Mouse (Mus musculus) urinary bladder, postnatal 25 days (tissue): Measurements from ENCODE around the gene Rap1gap2.
A peak's percentile ranks its signal among the peaks of the same experiment; 100 is the strongest.

Source experiments
- DNase-seq: peaks from one replicate; pipeline ENCODE4 v3.0.0; 2022; ENCODE audit warnings: low spot score

The Rap1gap2 gene

GRCm38 (mm10) chr11:74574768-74575434, 35.8 kb downstream of the Rap1gap2 start:
- no peak for DNase-seq

GRCm38 (mm10) chr11:74572459-74573061, 38.2 kb downstream of the Rap1gap2 start:
- no peak for DNase-seq

- no peak for DNase-seq
These were observed 41.0 kb downstream of the Rap1gap2 start for GRCm38 (mm10) chr11:74569735-74570134.

GRCm38 (mm10) chr11:74568463-74568862, 42.3 kb downstream of the Rap1gap2 start:
- DNase-seq = no peak

- no peak for DNase-seq
These were observed 42.7 kb downstream of the Rap1gap2 start for GRCm38 (mm10) chr11:74568004-74568403.

- no peak for DNase-seq
These were observed 44.3 kb downstream of the Rap1gap2 start for GRCm38 (mm10) chr11:74566326-74566874.

- no peak for DNase-seq
These were observed 49.3 kb downstream of the Rap1gap2 start for GRCm38 (mm10) chr11:74561392-74561791.

GRCm38 (mm10) chr11:74560600-74561227, 50.0 kb downstream of the Rap1gap2 start:
- DNase-seq = no peak

GRCm38 (mm10) chr11:74559793-74560433, 50.8 kb downstream of the Rap1gap2 start:
- DNase-seq = no peak

GRCm38 (mm10) chr11:74558933-74559332, 51.8 kb downstream of the Rap1gap2 start:
- no peak for DNase-seq

GRCm38 (mm10) chr11:74557456-74558230, 53.1 kb downstream of the Rap1gap2 start:
- DNase-seq = no peak

GRCm38 (mm10) chr11:74555716-74556374, 54.9 kb downstream of the Rap1gap2 start:
- peak; percentile 12 for DNase-seq

- DNase-seq = no peak
These were observed 55.9 kb downstream of the Rap1gap2 start for GRCm38 (mm10) chr11:74554683-74555341.

GRCm38 (mm10) chr11:74551568-74551967, 59.1 kb downstream of the Rap1gap2 start:
- DNase-seq = no peak

GRCm38 (mm10) chr11:74550615-74551102, 60.1 kb downstream of the Rap1gap2 start:
- no peak for DNase-seq

GRCm38 (mm10) chr11:74548781-74549382, 61.8 kb downstream of the Rap1gap2 start:
- no peak for DNase-seq

- no peak for DNase-seq
These were observed 63.6 kb downstream of the Rap1gap2 start for GRCm38 (mm10) chr11:74546933-74547694.

GRCm38 (mm10) chr11:74546165-74546564, 64.5 kb downstream of the Rap1gap2 start:
- peak; percentile 32 for DNase-seq

- no peak for DNase-seq
These were observed 65.2 kb downstream of the Rap1gap2 start for GRCm38 (mm10) chr11:74545560-74545959.
